In the genomic region with DNA sequence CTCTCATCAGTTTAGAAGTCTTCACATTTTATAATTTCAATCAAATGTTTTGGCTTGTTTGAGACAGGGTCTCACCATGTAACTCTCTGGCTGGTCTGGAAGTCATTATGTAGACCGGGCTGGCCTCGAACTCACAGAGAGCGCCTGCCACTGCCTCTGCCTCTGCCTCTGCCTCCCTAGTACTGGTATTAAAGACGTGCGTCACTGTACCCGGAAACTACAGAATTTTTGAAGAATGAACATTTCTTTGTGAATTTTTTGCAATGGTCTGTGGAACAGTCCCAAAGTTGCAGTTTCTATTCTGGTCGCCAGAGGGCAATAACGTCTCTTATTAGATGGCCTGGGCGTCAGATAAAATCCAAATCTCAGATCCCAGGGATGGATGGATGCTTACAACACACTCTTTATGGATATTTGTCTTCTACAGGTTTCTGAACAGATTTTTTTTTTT, we compare ENCODE assay signal across 1 mouse cellular context.
TF ChIP-seq lines count a peak whose summit lies in the region.

No protein-coding gene starts in this region.

TF ChIP-seq in MEL, 35 proteins besides CTCF, POLR2A, EP300 and RAD21 (continued from another document):
- TF ChIP-seq MAZ (IDR thresholded peaks at IDR 0.05; ENCODE audit: low read depth, low read length) (no peak), GATA1 (IDR thresholded peaks at IDR 0.05; ENCODE audit: low read depth, low read length) (peak; percentile 59), ZC3H11A (IDR thresholded peaks at IDR 0.05; ENCODE audit: low read depth, low read length) (peak; percentile 86), ZNF384 (IDR thresholded peaks at IDR 0.05; ENCODE audit: low read depth, low read length) (0 out of 2 replicates have a peak, but pooled peaks have one; percentile 59), RCOR1 (IDR thresholded peaks at IDR 0.05; ENCODE audit: low read depth, low read length) (peak; percentile 60; the same call in 1 of the 2 replicates), NELFE (IDR thresholded peaks at IDR 0.05; ENCODE audit: low read depth, low read length) (no peak)
